Mouse (Mus musculus): Measurements from ENCODE around the gene Defa17.
"Not testable (repeated sequence)": the region's sequence is repeated elsewhere in the genome, so short reads cannot be mapped to it uniquely, and the experiment has no call there.

Gene Defa17

GRCm38 (mm10) chr8:21655480-21655879, at the start of gene Defa17:
TSS of gene Defa17 (plus strand) at chr8:21655780.
- not testable (repeated sequence) for DNase-seq (ENCODE audit: low spot score in 2 of 2)

GRCm38 (mm10) chr8:21617883-21618282, 37.7 kb upstream of the Defa17 start, which contains the start of gene Defa26:
TSS of gene Defa26 (plus strand) at chr8:21618183.
- not testable (repeated sequence) for DNase-seq (ENCODE audit: low spot score in 2 of 2)

GRCm38 (mm10) chr8:21665497-21665896, 9.9 kb downstream of the Defa17 start, which contains the start of gene Defa34:
TSS of gene Defa34 (plus strand) at chr8:21665797.
- DNase-seq (ENCODE audit: low spot score in 2 of 2) = not testable (repeated sequence)

GRCm38 (mm10) chr8:21703545-21703944, 48.0 kb downstream of the Defa17 start, which contains the start of gene AY761184:
TSS of gene AY761184 (minus strand) at chr8:21703645.
- DNase-seq (ENCODE audit: low spot score in 2 of 2) = not testable (repeated sequence)
